Mouse (Mus musculus) liver, postnatal 0 days (tissue): ENCODE data around the gene Hmg20b. TPM values are rescaled to one million over a fixed set of nuclear protein-coding genes. Genes with fewer than 3 reads are reported as not detected.

Experiments used
- ATAC-seq: fragments of 200-750 bp; cut with Nextera tagmentation; 2 replicates; pipeline ENCODE4 v1.8.0; 2017; ENCODE audit warnings: mild to moderate bottlenecking, moderate library complexity
- DNase-seq: peaks from one replicate; pipeline ENCODE4 v3.0.0-alpha.2; 2016
- H3K27ac ChIP-seq: fragments of 300-500 bp; sonication (generic); 2 replicates; pipeline ENCODE4 v1.5.1; 2014; ENCODE audit warnings: antibody characterized with exemption, moderate library complexity, mild to moderate bottlenecking, low read depth
- H3K27me3 ChIP-seq: fragments of 300-500 bp; sonication (generic); 2 replicates; pipeline ENCODE4 v1.6.1; 2014; ENCODE audit warnings: low read length, control low read depth, mixed read lengths; ENCODE audit not compliant: insufficient read depth
- H3K36me3 ChIP-seq: fragments of 300-500 bp; sonication (generic); replicated peaks from 2 replicates; pipeline ENCODE4 v1.6.1; 2014; ENCODE audit warnings: mild to moderate bottlenecking, control low read depth, low read length, moderate library complexity, mixed read lengths; ENCODE audit not compliant: insufficient read depth
- H3K4me1 ChIP-seq: fragments of 300-500 bp; sonication (generic); 2 replicates; pipeline ENCODE4 v1.6.1; 2014; ENCODE audit warnings: antibody characterized with exemption, mild to moderate bottlenecking, control low read depth; ENCODE audit not compliant: insufficient read depth
- H3K4me2 ChIP-seq: fragments of 300-500 bp; sonication (generic); 2 replicates; pipeline ENCODE4 v1.6.1; 2014; ENCODE audit warnings: low read depth, mild to moderate bottlenecking, low read length, moderate library complexity, mixed read lengths
- H3K4me3 ChIP-seq: fragments of 300-500 bp; sonication (generic); 2 replicates; pipeline ENCODE4 v1.5.1; 2014; ENCODE audit warnings: low read depth, low read length
- H3K9ac ChIP-seq: fragments of 300-500 bp; sonication (generic); replicated peaks from 2 replicates; pipeline ENCODE4 v1.6.1; 2014; ENCODE audit warnings: mild to moderate bottlenecking, moderate library complexity
- H3K9me3 ChIP-seq: fragments of 300-500 bp; sonication (generic); 2 replicates; pipeline ENCODE4 v1.6.1; 2016; ENCODE audit warnings: mild to moderate bottlenecking, control low read depth, low read length, mixed read lengths
- CTCF ChIP-seq: sonication (generic); IDR thresholded peaks from 2 replicates; pipeline ENCODE4 v1.5.1; 2016; ENCODE audit warnings: antibody characterized with exemption, low read depth
- EP300 ChIP-seq: IDR thresholded peaks from 2 replicates; pipeline ENCODE4 v1.6.1; 2016; ENCODE audit warnings: antibody characterized with exemption, low read depth, mild to moderate bottlenecking
- WGBS: fragments of 180-500 bp; shearing (Covaris S2); extraction: QIAGEN DNeasy Blood & Tissue Kit; methylation state at CpG from one replicate; pipeline ENCODE4 v1.1.7; 2014; ENCODE audit not compliant: insufficient replicate concordance; 5-methylcytosine and 5-hydroxymethylcytosine counted together
- polyA plus RNA-seq: library from polyadenylated mRNA; unstranded; fragments of >200 nt; fragmentation: Nextera tagmentation; extraction: Ambion mirVana; gene quantifications from 2 replicates; pipeline ENCODE4 v1.2.1, GENCODE M21; 2015

Hmg20b gene
- polyA plus RNA-seq, 1 experiment from 2014 or later: 27.1 TPM

GRCm38 (mm10) chr10:81349961-81350350 lies 324 bp downstream of the Hmg20b start:
- H3K4me2 ChIP-seq: peak overlapping the region; percentile 99
- peak overlapping the region; percentile 89 for H3K27ac ChIP-seq
- H3K36me3 ChIP-seq: peaks cover 10% of the 10 kb centered on the region
- WGBS: 2% methylated on average over 25 of the region's 29 CpGs
- no peak for DNase-seq
- no peaks in the 10 kb centered on the region for H3K27me3 ChIP-seq
- H3K4me3 ChIP-seq: peak overlapping the region; percentile 89
- no peaks in the 10 kb centered on the region for H3K9me3 ChIP-seq
- no peak for ATAC-seq
- TF ChIP-seq CTCF: no peak
- no peak for TF ChIP-seq EP300
- H3K4me1 ChIP-seq: peaks cover 47% of the 10 kb centered on the region
- peak overlapping the region; percentile 87 for H3K9ac ChIP-seq

GRCm38 (mm10) chr10:81349146-81349545 lies 1.1 kb downstream of the Hmg20b start:
- TF ChIP-seq EP300 (no peak), CTCF (no peak)
- DNase-seq (peak; percentile 71), ATAC-seq (no peak)
- H3K9me3 ChIP-seq: no peaks in the 10 kb centered on the region
- H3K27me3 ChIP-seq: peaks cover 6% of the 10 kb centered on the region; the same call in 1 of the 2 replicates
- peak overlapping the region; percentile 87 for H3K9ac ChIP-seq
- H3K4me1 ChIP-seq: peaks cover 47% of the 10 kb centered on the region
- 12% methylated on average over 12 of the region's 12 CpGs for WGBS
- peak overlapping the region; percentile 89 for H3K4me3 ChIP-seq
- peaks cover 10% of the 10 kb centered on the region for H3K36me3 ChIP-seq
- peak overlapping the region; percentile 99 for H3K4me2 ChIP-seq
- peak overlapping the region; percentile 89 for H3K27ac ChIP-seq

- H3K4me1 ChIP-seq: peaks cover 35% of the 10 kb centered on the region
- peaks cover 10% of the 10 kb centered on the region for H3K36me3 ChIP-seq
- WGBS: 16% methylated on average over 50 of the region's 55 CpGs
- peak overlapping the region; percentile 30 for H3K4me3 ChIP-seq
- H3K9me3 ChIP-seq: no peaks in the 10 kb centered on the region
- H3K4me2 ChIP-seq: peak overlapping the region; percentile 75
- no peak overlapping the region for H3K27ac ChIP-seq
- DNase-seq (peak; percentile 90), ATAC-seq (peak; percentile 9; the same call in 1 of the 2 replicates)
- H3K27me3 ChIP-seq: peaks cover 30% of the 10 kb centered on the region
- no peak for TF ChIP-seq EP300
- peak; percentile 37 for TF ChIP-seq CTCF
- 0 out of 2 replicates have a peak overlapping the region, but pooled peaks have one; percentile 16 for H3K9ac ChIP-seq
Observed at GRCm38 (mm10) chr10:81346453-81347067, 3.7 kb downstream of the Hmg20b start.

GRCm38 (mm10) chr10:81345162-81345534 lies 5.1 kb downstream of the Hmg20b start:
- H3K36me3 ChIP-seq: peaks cover 10% of the 10 kb centered on the region
- H3K4me1 ChIP-seq: peaks cover 33% of the 10 kb centered on the region
- DNase-seq (no peak), ATAC-seq (no peak)
- no peaks in the 10 kb centered on the region for H3K9me3 ChIP-seq
- H3K4me3 ChIP-seq: no peak overlapping the region
- no peak overlapping the region for H3K9ac ChIP-seq
- 67% methylated on average over 4 of the region's 4 CpGs for WGBS
- no peak overlapping the region for H3K4me2 ChIP-seq
- TF ChIP-seq CTCF (no peak), EP300 (no peak)
- H3K27me3 ChIP-seq: peaks cover 30% of the 10 kb centered on the region
- H3K27ac ChIP-seq: no peak overlapping the region

GRCm38 (mm10) chr10:81344421-81345161 lies 5.7 kb downstream of the Hmg20b start:
- H3K27ac ChIP-seq: no peak overlapping the region
- H3K4me1 ChIP-seq: peaks cover 29% of the 10 kb centered on the region
- TF ChIP-seq CTCF (peak; percentile 61), EP300 (no peak)
- H3K9ac ChIP-seq: no peak overlapping the region
- WGBS: 38% methylated on average over 8 of the region's 8 CpGs
- H3K36me3 ChIP-seq: peaks cover 10% of the 10 kb centered on the region
- no peak overlapping the region for H3K4me3 ChIP-seq
- H3K27me3 ChIP-seq: peaks cover 30% of the 10 kb centered on the region
- H3K4me2 ChIP-seq: no peak overlapping the region
- DNase-seq (no peak), ATAC-seq (no peak)
- no peaks in the 10 kb centered on the region for H3K9me3 ChIP-seq
